Mouse (Mus musculus) midbrain, embryonic 15.5 days (tissue): ENCODE data around the gene Spcs3. TPM values are rescaled to one million over a fixed set of nuclear protein-coding genes. Genes with fewer than 3 reads are reported as not detected.
A peak's percentile ranks its signal among the peaks of the same experiment; 100 is the strongest.
"Not testable (repeated sequence)": the region's sequence is repeated elsewhere in the genome, so short reads cannot be mapped to it uniquely, and the experiment has no call there.

Experiments
- ATAC-seq: fragments of 200-750 bp; cut with Nextera tagmentation; replicated peaks from 2 replicates; pipeline ENCODE4 v1.8.0; 2017; ENCODE audit warnings: moderate TSS enrichment
- H3K27ac ChIP-seq: fragments of 300-500 bp; sonication (generic); 2 replicates; pipeline ENCODE4 v1.5.1; 2015; ENCODE audit warnings: mild to moderate bottlenecking, inconsistent platforms
- H3K27me3 ChIP-seq: fragments of 300-500 bp; sonication (generic); replicated peaks from 2 replicates; pipeline ENCODE4 v1.6.1; 2015; ENCODE audit warnings: inconsistent platforms
- H3K36me3 ChIP-seq: fragments of 300-500 bp; sonication (generic); replicated peaks from 2 replicates; pipeline ENCODE4 v1.6.1; 2015; ENCODE audit warnings: inconsistent platforms
- H3K4me1 ChIP-seq: fragments of 300-500 bp; sonication (generic); 2 replicates; pipeline ENCODE4 v1.6.1; 2015; ENCODE audit warnings: inconsistent platforms
- H3K4me2 ChIP-seq: fragments of 300-500 bp; sonication (generic); 2 replicates; pipeline ENCODE4 v1.6.1; 2015; ENCODE audit warnings: inconsistent platforms, mild to moderate bottlenecking, moderate library complexity
- H3K4me3 ChIP-seq: fragments of 300-500 bp; sonication (generic); 2 replicates; pipeline ENCODE4 v1.5.1; 2015; ENCODE audit warnings: mild to moderate bottlenecking, inconsistent platforms
- H3K9ac ChIP-seq: fragments of 300-500 bp; sonication (generic); 2 replicates; pipeline ENCODE4 v1.6.1; 2015; ENCODE audit warnings: mild to moderate bottlenecking, inconsistent platforms
- H3K9me3 ChIP-seq: fragments of 300-500 bp; sonication (generic); 2 replicates; pipeline ENCODE4 v1.6.1; 2016; ENCODE audit warnings: inconsistent platforms
- WGBS: fragments of 180-500 bp; shearing (Covaris S2); methylation state at CpG from one replicate; pipeline ENCODE4 v1.1.7; 2015; ENCODE audit warnings: mixed read lengths; 5-methylcytosine and 5-hydroxymethylcytosine counted together
- polyA plus RNA-seq: library from polyadenylated mRNA; unstranded; fragments of >200 nt; fragmentation: Nextera tagmentation; extraction: Ambion mirVana; gene quantifications from 2 replicates; pipeline ENCODE4 v1.2.1, GENCODE M21; 2015

Spcs3 gene
- polyA plus RNA-seq, 1 experiment from 2014 or later, result 47.5 TPM

DNA sequence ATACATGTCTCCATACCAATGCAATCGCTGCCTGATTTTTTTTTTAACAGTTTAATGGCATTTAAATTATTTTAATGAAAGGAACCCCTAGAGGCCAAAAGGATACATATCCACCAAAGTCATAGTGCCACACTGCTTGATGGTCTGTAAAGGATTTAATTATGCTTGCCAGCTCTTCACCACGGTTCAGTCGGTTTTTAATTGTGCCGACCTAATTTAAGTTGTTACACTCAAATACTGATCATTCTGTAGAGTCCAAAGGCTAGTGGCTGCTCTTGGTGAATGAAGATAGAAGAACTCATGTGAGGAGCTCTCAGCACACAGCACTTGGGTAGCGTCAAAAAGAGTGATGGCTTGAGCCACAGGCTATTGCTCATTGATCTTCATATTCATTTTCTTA, 5.4 kb upstream of the Spcs3 start:
- 79% methylated on average over 5 of the region's 5 CpGs for WGBS
- ATAC-seq, result no peak
- Histone ChIP-seq H3K9me3 (no peaks in the 10 kb centered on the region), H3K4me3 (no peak overlapping the region), H3K36me3 (no peaks in the 10 kb centered on the region), H3K4me1 (0 out of 2 replicates have a peak, but pooled peaks cover 3% of the 10 kb centered on the region), H3K27me3 (no peaks in the 10 kb centered on the region), H3K9ac (no peak overlapping the region), H3K4me2 (no peak overlapping the region), H3K27ac (no peak overlapping the region)

DNA sequence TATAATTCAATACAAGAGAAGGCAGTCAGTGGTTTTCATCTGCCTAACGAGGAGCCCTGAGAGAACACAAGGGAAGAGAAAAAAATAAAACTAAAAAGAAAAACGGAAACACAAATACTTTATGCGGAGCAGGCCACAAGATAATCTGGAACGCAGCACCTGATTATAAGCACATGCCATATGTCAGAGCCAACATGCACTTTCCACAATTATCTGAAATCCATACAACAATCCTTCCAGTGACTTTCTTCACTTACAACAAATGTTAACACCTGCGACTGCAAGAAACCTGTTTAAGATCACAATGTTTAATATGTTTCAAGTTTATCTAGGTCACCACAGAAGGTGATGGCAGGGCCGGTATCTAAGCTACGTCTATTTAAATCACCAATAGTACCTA, 1.2 kb downstream of the Spcs3 start:
- no peaks in the 10 kb centered on the region for H3K27me3 ChIP-seq
- 55% methylated on average over 7 of the region's 7 CpGs for WGBS

DNA sequence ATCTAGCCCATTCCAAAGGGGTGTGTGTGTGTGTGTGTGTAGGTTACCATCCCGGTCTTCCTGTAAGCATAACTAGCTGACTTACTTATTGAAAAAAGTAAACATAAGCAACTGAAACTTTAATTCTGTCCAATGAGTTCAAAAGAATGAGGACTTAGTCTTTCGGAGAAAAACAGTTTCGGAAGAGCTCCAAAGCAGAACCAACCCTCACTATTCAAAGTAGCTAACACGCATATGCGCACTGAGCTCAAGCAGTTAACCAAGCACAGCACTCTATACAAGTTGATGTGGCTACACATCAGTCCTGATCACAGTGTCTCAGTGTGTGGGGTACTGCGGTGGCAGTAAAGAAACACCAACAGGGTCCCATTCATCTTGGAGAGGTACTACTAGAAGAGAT, 3.1 kb downstream of the Spcs3 start:
- Histone ChIP-seq H3K27me3 (no peaks in the 10 kb centered on the region), H3K4me3 (no peak overlapping the region), H3K9me3 (no peaks in the 10 kb centered on the region), H3K4me1 (peaks cover 23% of the 10 kb centered on the region), H3K9ac (no peak overlapping the region), H3K4me2 (no peak overlapping the region), H3K36me3 (peaks cover 3% of the 10 kb centered on the region; the same call in 1 of the 2 replicates), H3K27ac (no peak overlapping the region)
- WGBS, result 95% methylated on average over 6 of the region's 6 CpGs
- ATAC-seq, result no peak

More for the DNA sequence above, 1.2 kb downstream of the Spcs3 start:
- no peak for ATAC-seq
- Histone ChIP-seq H3K4me3 (peak overlapping the region; percentile 80), H3K4me1 (peaks cover 23% of the 10 kb centered on the region), H3K36me3 (no peaks in the 10 kb centered on the region), H3K9ac (peak overlapping the region; percentile 90; the same call in 1 of the 2 replicates), H3K9me3 (no peaks in the 10 kb centered on the region), H3K27ac (no peak overlapping the region), H3K4me2 (peak overlapping the region; percentile 64)

DNA sequence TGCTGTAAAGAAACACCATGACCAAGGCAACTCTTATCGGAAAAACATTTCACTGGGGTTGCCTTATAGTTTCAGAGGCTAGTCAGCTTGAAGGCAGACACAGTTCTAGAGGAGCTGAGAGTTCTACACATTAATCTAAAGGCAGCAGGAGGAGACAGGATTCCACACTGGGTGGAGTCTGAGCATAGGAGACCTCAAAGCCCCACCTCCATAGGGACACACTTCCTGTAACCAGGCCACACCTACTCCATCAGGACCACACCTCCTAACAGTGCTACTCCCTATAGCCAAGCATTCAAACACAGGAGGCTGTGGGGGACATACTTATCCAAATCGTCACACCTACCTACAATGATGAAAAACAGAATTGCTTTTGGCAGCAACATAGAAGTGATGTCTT, 4.2 kb downstream of the Spcs3 start:
- Histone ChIP-seq H3K9me3 (no peaks in the 10 kb centered on the region), H3K9ac (no peak overlapping the region), H3K4me2 (no peak overlapping the region), H3K4me3 (no peak overlapping the region), H3K36me3 (peaks cover 5% of the 10 kb centered on the region; the same call in 1 of the 2 replicates), H3K27ac (no peak overlapping the region), H3K4me1 (peaks cover 23% of the 10 kb centered on the region), H3K27me3 (no peaks in the 10 kb centered on the region)
- 94% methylated on average over 2 of the region's 2 CpGs for WGBS
- ATAC-seq, result no peak

DNA sequence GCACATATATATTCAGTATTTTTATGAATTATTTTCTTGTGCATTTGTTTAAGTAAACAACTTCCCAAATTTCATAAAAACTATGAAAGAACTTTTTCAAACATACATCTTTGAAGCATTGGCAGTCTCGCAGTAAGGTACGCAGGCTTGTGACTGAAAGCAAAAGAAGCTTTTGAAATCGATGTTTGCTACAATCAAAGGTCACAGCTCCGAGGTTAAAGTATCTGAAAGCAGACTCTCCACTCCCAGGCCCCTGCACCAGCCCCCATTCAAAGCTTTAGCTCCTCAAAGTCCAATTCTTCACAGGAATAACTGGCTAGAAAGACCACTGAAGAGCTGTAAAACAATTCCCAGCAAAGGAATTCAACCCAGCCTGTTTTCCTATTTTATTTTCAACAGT, 9.3 kb downstream of the Spcs3 start:
- WGBS, result 60% methylated on average over 4 of the region's 4 CpGs
- H3K27me3 ChIP-seq, result no peaks in the 10 kb centered on the region
- peaks cover 5% of the 10 kb centered on the region; the same call in 1 of the 2 replicates for H3K36me3 ChIP-seq
- ATAC-seq, result no peak
- no peak overlapping the region for H3K4me3 ChIP-seq
- H3K4me1 ChIP-seq, result no peaks in the 10 kb centered on the region
- H3K4me2 ChIP-seq, result no peak overlapping the region
- no peaks in the 10 kb centered on the region for H3K9me3 ChIP-seq
- no peak overlapping the region for H3K9ac ChIP-seq
- no peak overlapping the region for H3K27ac ChIP-seq

DNA sequence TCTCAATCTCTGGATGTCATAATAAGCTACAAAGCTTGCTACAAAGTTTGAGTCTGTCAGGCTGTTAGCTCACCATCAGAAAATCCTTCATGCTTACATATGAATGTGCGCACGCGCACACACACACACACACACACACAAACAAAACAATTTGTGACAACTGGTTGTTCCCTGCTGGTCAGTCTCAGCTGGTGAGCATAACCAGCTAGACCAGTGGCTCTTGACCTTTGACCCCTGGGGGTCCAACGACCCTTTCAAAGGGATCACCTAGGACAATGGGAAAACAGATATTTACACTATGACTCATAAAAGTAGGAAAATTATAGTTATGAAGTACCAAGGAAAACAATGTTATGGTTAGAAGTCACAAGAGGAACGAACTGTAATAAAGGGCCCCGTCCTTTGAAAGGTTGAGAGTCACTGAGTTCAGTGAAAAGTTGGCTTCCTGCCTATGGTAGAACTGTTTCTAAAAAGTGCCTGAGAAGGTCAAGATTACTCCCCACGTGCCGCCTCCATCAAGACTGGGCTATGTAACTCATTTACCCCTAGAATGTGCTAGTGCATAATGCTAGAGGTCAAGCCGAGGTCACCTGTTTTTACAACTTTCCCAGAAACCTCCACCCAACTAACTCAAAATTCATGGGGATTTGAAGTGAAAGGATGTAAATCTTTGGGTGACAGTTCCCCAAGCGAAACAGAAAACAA, 10.9 kb downstream of the Spcs3 start:
- H3K27ac ChIP-seq, result no peak overlapping the region
- ATAC-seq, result no peak
- no peaks in the 10 kb centered on the region for H3K9me3 ChIP-seq
- H3K4me1 ChIP-seq, result no peaks in the 10 kb centered on the region
- 84% methylated on average over 10 of the region's 10 CpGs for WGBS
- H3K4me2 ChIP-seq, result no peak overlapping the region
- no peak overlapping the region for H3K4me3 ChIP-seq
- H3K27me3 ChIP-seq, result no peaks in the 10 kb centered on the region
- H3K9ac ChIP-seq, result no peak overlapping the region
- H3K36me3 ChIP-seq, result peaks cover 5% of the 10 kb centered on the region; the same call in 1 of the 2 replicates

DNA sequence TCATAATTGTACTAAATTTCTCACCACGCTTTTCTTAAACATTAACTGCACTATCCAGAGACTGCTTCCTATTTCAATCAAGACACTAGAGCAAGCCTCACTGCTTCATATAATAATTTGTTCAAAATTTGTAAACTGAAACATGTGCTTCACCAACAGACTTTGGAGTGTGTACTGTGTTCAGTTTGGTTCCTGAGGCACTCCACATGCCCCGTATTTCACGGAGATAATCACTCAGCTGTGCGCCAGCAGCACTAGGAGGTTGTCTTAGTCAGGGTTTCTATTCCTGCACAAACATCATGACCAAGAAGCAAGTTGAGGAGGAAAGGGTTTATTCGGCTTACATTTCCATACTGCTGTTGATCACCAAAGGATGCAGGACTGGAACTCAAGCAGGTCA, 17.6 kb downstream of the Spcs3 start:
- H3K4me1 ChIP-seq, result peaks cover 13% of the 10 kb centered on the region
- not testable (repeated sequence) for H3K4me2 ChIP-seq, H3K36me3 ChIP-seq, H3K27ac ChIP-seq, H3K9ac ChIP-seq, H3K4me3 ChIP-seq, H3K27me3 ChIP-seq, H3K9me3 ChIP-seq, ATAC-seq
- 88% methylated on average over 5 of the region's 5 CpGs for WGBS

DNA sequence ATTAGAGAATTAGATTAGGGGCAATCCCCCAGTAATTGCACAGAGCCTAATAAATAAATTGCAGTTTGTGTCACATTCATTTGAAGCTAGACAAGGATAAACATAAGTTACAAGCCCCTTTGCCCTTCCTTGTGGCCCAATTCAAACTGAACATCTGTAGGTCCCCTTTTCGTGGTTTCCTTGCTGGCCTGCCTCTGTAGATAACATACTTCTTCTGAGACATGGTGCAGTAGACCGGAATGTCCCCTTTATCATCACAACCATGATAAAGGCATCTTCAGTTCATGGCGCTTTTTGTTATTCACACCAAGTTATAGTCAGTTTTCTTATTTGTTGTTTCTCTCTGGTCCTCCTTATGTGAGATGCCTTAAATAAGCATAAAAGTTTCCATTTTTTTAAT, 18.0 kb downstream of the Spcs3 start:
- no peak overlapping the region for H3K4me3 ChIP-seq
- no peaks in the 10 kb centered on the region for H3K9me3 ChIP-seq
- H3K4me2 ChIP-seq, result no peak overlapping the region
- no peak for ATAC-seq
- no peaks in the 10 kb centered on the region for H3K36me3 ChIP-seq
- H3K9ac ChIP-seq, result no peak overlapping the region
- H3K27me3 ChIP-seq, result no peaks in the 10 kb centered on the region
- peaks cover 13% of the 10 kb centered on the region for H3K4me1 ChIP-seq
- WGBS, result 89% methylated on average over 3 of the region's 3 CpGs
- no peak overlapping the region for H3K27ac ChIP-seq

DNA sequence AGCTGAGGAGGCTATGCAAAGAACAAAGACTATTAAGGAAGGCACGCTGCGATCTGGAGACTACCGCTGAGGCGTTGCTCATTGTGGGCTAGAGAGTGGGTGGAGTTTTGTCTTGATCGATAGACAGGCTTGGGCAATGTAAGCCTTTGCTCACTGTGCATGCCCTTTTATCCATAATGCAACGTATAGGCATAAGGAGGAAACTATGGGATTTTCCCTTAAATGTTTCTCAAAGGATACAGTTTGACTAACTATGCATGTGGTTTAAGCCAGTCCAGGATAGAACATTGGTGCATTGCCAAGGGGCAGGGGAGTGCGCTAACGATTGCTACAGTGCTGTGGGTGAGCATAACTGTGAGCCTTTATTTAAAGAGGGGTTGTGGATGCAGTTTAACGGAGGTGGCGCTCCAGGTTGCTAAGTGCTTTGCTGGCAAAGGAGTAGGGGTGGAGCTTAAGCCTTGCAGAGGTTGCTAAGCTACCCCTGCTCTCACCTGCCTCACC, 20.5 kb downstream of the Spcs3 start:
- peak overlapping the region; percentile 42 for H3K9ac ChIP-seq
- peaks cover 13% of the 10 kb centered on the region for H3K4me1 ChIP-seq
- H3K4me2 ChIP-seq, result peak overlapping the region; percentile 54
- no peaks in the 10 kb centered on the region for H3K36me3 ChIP-seq
- no peaks in the 10 kb centered on the region for H3K27me3 ChIP-seq
- 1% methylated on average over 10 of the region's 10 CpGs for WGBS
- no peaks in the 10 kb centered on the region for H3K9me3 ChIP-seq
- ATAC-seq, result peak; percentile 91
- peak overlapping the region; percentile 41 for H3K4me3 ChIP-seq
- peak overlapping the region; percentile 71 for H3K27ac ChIP-seq

DNA sequence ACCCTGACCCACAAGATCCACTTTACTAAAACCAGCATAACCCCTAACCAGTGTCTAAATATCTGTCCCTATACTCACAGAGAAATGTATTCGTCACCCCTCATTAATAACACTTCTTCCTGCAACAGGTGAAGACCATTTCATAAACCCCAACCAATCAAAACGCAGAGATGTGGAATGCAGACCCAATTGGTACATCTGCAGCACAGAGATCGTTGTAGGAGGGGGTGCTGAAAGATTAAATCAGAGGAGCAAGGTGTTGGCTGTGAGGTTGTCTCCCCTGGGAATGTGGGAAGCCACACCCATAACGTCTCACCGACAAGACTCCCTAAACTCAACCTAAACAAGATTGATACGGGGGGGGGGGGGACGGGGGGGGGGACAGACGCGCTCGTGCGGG, 21.0 kb downstream of the Spcs3 start:
- Histone ChIP-seq H3K9ac (no peak overlapping the region), H3K27ac (peak overlapping the region; percentile 34; the same call in 1 of the 2 replicates), H3K4me3 (peak overlapping the region; percentile 41), H3K4me2 (peak overlapping the region; percentile 54), H3K4me1 (peaks cover 13% of the 10 kb centered on the region), H3K36me3 (no peaks in the 10 kb centered on the region), H3K9me3 (no peaks in the 10 kb centered on the region), H3K27me3 (no peaks in the 10 kb centered on the region)
- peak; percentile 75 for ATAC-seq
- WGBS, result 4% methylated on average over 9 of the region's 11 CpGs

DNA sequence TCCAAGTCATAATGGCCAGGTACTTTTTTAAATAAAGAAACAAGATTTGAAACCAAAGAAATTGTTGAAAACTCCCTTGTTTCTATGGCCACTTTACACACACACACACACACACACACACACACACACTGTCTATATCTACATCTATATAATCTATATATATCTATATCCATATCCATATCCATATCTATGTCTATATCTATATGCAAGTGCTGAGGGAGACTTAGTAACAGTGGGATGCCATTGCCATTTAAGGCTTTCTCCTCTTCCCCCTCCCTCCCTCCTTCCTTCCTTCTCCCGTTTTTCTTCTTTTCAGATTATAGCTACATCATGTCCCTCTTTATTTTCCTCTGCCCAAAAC, 21.7 kb downstream of the Spcs3 start:
- WGBS, result 26% methylated on average over 1 of the region's 1 CpGs
- Histone ChIP-seq H3K36me3 (no peaks in the 10 kb centered on the region), H3K9ac (no peak overlapping the region), H3K4me2 (peak overlapping the region; percentile 54), H3K9me3 (no peaks in the 10 kb centered on the region), H3K27ac (no peak overlapping the region), H3K4me1 (peaks cover 13% of the 10 kb centered on the region), H3K4me3 (no peak overlapping the region), H3K27me3 (no peaks in the 10 kb centered on the region)
- peak; percentile 48 for ATAC-seq

DNA sequence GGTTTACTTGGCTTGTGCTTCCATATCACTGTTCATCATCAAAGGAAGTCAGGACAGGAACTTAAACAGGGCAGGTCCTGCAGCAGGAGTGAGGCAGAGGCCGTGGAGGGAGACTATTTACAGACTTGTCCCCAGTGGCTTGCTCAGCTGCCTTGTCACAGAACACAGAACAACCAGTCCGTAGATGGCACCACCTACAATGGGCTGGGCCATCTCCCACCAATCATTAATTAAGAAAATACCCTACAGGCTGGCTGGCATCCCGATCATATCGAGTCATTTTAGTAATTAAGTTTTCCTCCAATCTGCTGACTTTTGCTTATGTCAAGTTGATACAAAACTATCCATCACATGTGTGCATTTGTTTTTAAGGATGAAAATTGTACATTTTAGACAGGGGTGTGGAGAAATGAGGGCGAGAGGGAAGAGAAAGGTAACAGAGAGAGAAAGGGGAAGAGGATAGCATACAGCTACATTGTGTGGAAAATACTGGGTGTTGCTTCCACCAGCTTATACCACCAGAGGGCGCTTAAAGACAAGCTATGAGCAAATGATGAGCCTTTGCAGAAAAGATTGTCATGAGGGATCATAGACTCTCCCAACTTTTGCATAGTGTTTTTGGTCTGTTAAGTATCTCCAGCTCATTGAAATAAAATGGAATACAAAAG, 22.2 kb downstream of the Spcs3 start:
- WGBS, result 31% methylated on average over 6 of the region's 6 CpGs
- peak; percentile 69 for ATAC-seq
- H3K9ac ChIP-seq, result 0 out of 2 replicates have a peak overlapping the region, but pooled peaks have one; percentile 17

More for the DNA sequence above, 22.2 kb downstream of the Spcs3 start:
- Histone ChIP-seq H3K27ac (peak overlapping the region; percentile 44; the same call in 1 of the 2 replicates), H3K36me3 (no peaks in the 10 kb centered on the region), H3K9me3 (no peaks in the 10 kb centered on the region), H3K4me1 (peaks cover 13% of the 10 kb centered on the region), H3K27me3 (no peaks in the 10 kb centered on the region), H3K4me2 (0 out of 2 replicates have a peak overlapping the region, but pooled peaks have one; percentile 9), H3K4me3 (no peak overlapping the region)
